Mouse (Mus musculus): ENCODE data around the gene Nckap5. TPM values are rescaled to one million over a fixed set of nuclear protein-coding genes. Genes with fewer than 3 reads are reported as not detected.

Nckap5 gene
- polyA plus RNA-seq, 1 experiment from 2014 or later = 45.0 TPM

- no peak overlapping the region for H3K27ac ChIP-seq (ENCODE audit: low read length)
- H3K9ac ChIP-seq (ENCODE audit: low read length) = no peak overlapping the region
- H3K27me3 ChIP-seq (ENCODE audit: control insufficient read depth, insufficient read depth, low read depth, low read length) = no peaks in the 10 kb centered on the region
- no peaks in the 10 kb centered on the region for H3K9me3 ChIP-seq (ENCODE audit: control insufficient read depth, low read length)
- peaks cover 3% of the 10 kb centered on the region; the same call in 1 of the 2 replicates for H3K4me1 ChIP-seq (replicated peaks; ENCODE audit: control insufficient read depth, insufficient read depth, low read length)
- H3K4me3 ChIP-seq (ENCODE audit: low read length) = no peak overlapping the region
- no peak for ATAC-seq (ENCODE audit: low read depth)
- no peaks in the 10 kb centered on the region for H3K36me3 ChIP-seq (ENCODE audit: control insufficient read depth, insufficient read depth, low read length)
- H3K4me2 ChIP-seq (ENCODE audit: low read depth, low read length) = no peak overlapping the region
These were observed 77.0 kb downstream of the Nckap5 start for GRCm38 (mm10) chr1:126753611-126754010.

GRCm38 (mm10) chr1:126752247-126753037 lies 78.2 kb downstream of the Nckap5 start:
- no peaks in the 10 kb centered on the region for H3K36me3 ChIP-seq (ENCODE audit: control insufficient read depth, insufficient read depth, low read length)
- no peak overlapping the region for H3K9ac ChIP-seq (ENCODE audit: low read length)
- no peaks in the 10 kb centered on the region for H3K9me3 ChIP-seq (ENCODE audit: control insufficient read depth, low read length)
- no peak overlapping the region for H3K4me2 ChIP-seq (ENCODE audit: low read depth, low read length)
- no peak overlapping the region for H3K27ac ChIP-seq (ENCODE audit: low read length)
- ATAC-seq (ENCODE audit: low read depth) = peak; percentile 66
- no peaks in the 10 kb centered on the region for H3K27me3 ChIP-seq (ENCODE audit: control insufficient read depth, insufficient read depth, low read depth, low read length)
- peaks cover 3% of the 10 kb centered on the region; the same call in 1 of the 2 replicates for H3K4me1 ChIP-seq (replicated peaks; ENCODE audit: control insufficient read depth, insufficient read depth, low read length)
- WGBS = 47% methylated on average over 13 of the region's 13 CpGs
- no peak overlapping the region for H3K4me3 ChIP-seq (ENCODE audit: low read length)

- 90% methylated on average over 6 of the region's 6 CpGs for WGBS
- no peaks in the 10 kb centered on the region for H3K27me3 ChIP-seq (ENCODE audit: control insufficient read depth, insufficient read depth, low read depth, low read length)
- ATAC-seq (ENCODE audit: low read depth) = no peak
- H3K9ac ChIP-seq (ENCODE audit: low read length) = no peak overlapping the region
- H3K9me3 ChIP-seq (ENCODE audit: control insufficient read depth, low read length) = no peaks in the 10 kb centered on the region
- H3K4me2 ChIP-seq (ENCODE audit: low read depth, low read length) = no peak overlapping the region
- peaks cover 3% of the 10 kb centered on the region; the same call in 1 of the 2 replicates for H3K4me1 ChIP-seq (replicated peaks; ENCODE audit: control insufficient read depth, insufficient read depth, low read length)
- no peaks in the 10 kb centered on the region for H3K36me3 ChIP-seq (ENCODE audit: control insufficient read depth, insufficient read depth, low read length)
- H3K27ac ChIP-seq (ENCODE audit: low read length) = no peak overlapping the region
- H3K4me3 ChIP-seq (ENCODE audit: low read length) = no peak overlapping the region
These were observed 79.5 kb downstream of the Nckap5 start for GRCm38 (mm10) chr1:126751137-126751536.

- no peak overlapping the region for H3K4me2 ChIP-seq (ENCODE audit: low read depth, low read length)
- no peaks in the 10 kb centered on the region for H3K27me3 ChIP-seq (ENCODE audit: control insufficient read depth, insufficient read depth, low read depth, low read length)
- H3K27ac ChIP-seq (ENCODE audit: low read length) = no peak overlapping the region
- ATAC-seq (ENCODE audit: low read depth) = no peak
- H3K4me3 ChIP-seq (ENCODE audit: low read length) = no peak overlapping the region
- no peaks in the 10 kb centered on the region for H3K9me3 ChIP-seq (ENCODE audit: control insufficient read depth, low read length)
- no peak overlapping the region for H3K9ac ChIP-seq (ENCODE audit: low read length)
- WGBS = 91% methylated on average over 3 of the region's 3 CpGs
- no peaks in the 10 kb centered on the region for H3K36me3 ChIP-seq (ENCODE audit: control insufficient read depth, insufficient read depth, low read length)
- peaks cover 3% of the 10 kb centered on the region; the same call in 1 of the 2 replicates for H3K4me1 ChIP-seq (replicated peaks; ENCODE audit: control insufficient read depth, insufficient read depth, low read length)
These were observed 80.4 kb downstream of the Nckap5 start for GRCm38 (mm10) chr1:126750156-126750555.

GRCm38 (mm10) chr1:126747914-126748313 lies 82.7 kb downstream of the Nckap5 start:
- no peak for ATAC-seq (ENCODE audit: low read depth)
- H3K9ac ChIP-seq (ENCODE audit: low read length) = no peak overlapping the region
- peaks cover 3% of the 10 kb centered on the region; the same call in 1 of the 2 replicates for H3K4me1 ChIP-seq (replicated peaks; ENCODE audit: control insufficient read depth, insufficient read depth, low read length)
- no peaks in the 10 kb centered on the region for H3K27me3 ChIP-seq (ENCODE audit: control insufficient read depth, insufficient read depth, low read depth, low read length)
- no peak overlapping the region for H3K4me2 ChIP-seq (ENCODE audit: low read depth, low read length)
- 61% methylated on average over 4 of the region's 4 CpGs for WGBS
- no peak overlapping the region for H3K27ac ChIP-seq (ENCODE audit: low read length)
- no peak overlapping the region for H3K4me3 ChIP-seq (ENCODE audit: low read length)
- no peaks in the 10 kb centered on the region for H3K36me3 ChIP-seq (ENCODE audit: control insufficient read depth, insufficient read depth, low read length)
- H3K9me3 ChIP-seq (ENCODE audit: control insufficient read depth, low read length) = no peaks in the 10 kb centered on the region

GRCm38 (mm10) chr1:126745482-126746136 lies 85.0 kb downstream of the Nckap5 start:
- Histone ChIP-seq H3K27me3 (ENCODE audit: control insufficient read depth, insufficient read depth, low read depth, low read length) (no peaks in the 10 kb centered on the region), H3K4me2 (ENCODE audit: low read depth, low read length) (no peak overlapping the region), H3K27ac (ENCODE audit: low read length) (no peak overlapping the region), H3K9ac (ENCODE audit: low read length) (no peak overlapping the region), H3K9me3 (ENCODE audit: control insufficient read depth, low read length) (no peaks in the 10 kb centered on the region), H3K4me1 (replicated peaks; ENCODE audit: control insufficient read depth, insufficient read depth, low read length) (no peaks in the 10 kb centered on the region; the same call in 1 of the 2 replicates), H3K36me3 (ENCODE audit: control insufficient read depth, insufficient read depth, low read length) (no peaks in the 10 kb centered on the region), H3K4me3 (ENCODE audit: low read length) (no peak overlapping the region)
- 49% methylated on average over 4 of the region's 4 CpGs for WGBS
- no peak for ATAC-seq (ENCODE audit: low read depth)

GRCm38 (mm10) chr1:126744631-126745305 lies 85.8 kb downstream of the Nckap5 start:
- Histone ChIP-seq H3K4me1 (replicated peaks; ENCODE audit: control insufficient read depth, insufficient read depth, low read length) (no peaks in the 10 kb centered on the region; the same call in 1 of the 2 replicates), H3K9ac (ENCODE audit: low read length) (no peak overlapping the region), H3K4me2 (ENCODE audit: low read depth, low read length) (no peak overlapping the region), H3K9me3 (ENCODE audit: control insufficient read depth, low read length) (no peaks in the 10 kb centered on the region), H3K4me3 (ENCODE audit: low read length) (no peak overlapping the region), H3K27me3 (ENCODE audit: control insufficient read depth, insufficient read depth, low read depth, low read length) (no peaks in the 10 kb centered on the region), H3K36me3 (ENCODE audit: control insufficient read depth, insufficient read depth, low read length) (no peaks in the 10 kb centered on the region), H3K27ac (ENCODE audit: low read length) (no peak overlapping the region)
- WGBS = 59% methylated on average over 14 of the region's 14 CpGs
- ATAC-seq (ENCODE audit: low read depth) = no peak

GRCm38 (mm10) chr1:126738291-126738640 lies 92.3 kb downstream of the Nckap5 start:
- no peak overlapping the region for H3K27ac ChIP-seq (ENCODE audit: low read length)
- peak overlapping the region; percentile 54 for H3K4me2 ChIP-seq (ENCODE audit: low read depth, low read length)
- ATAC-seq (ENCODE audit: low read depth) = no peak; the same call in 1 of the 2 replicates
- WGBS = 11% methylated on average over 12 of the region's 12 CpGs
- peak overlapping the region; percentile 45 for H3K4me3 ChIP-seq (ENCODE audit: low read length)
- H3K9me3 ChIP-seq (ENCODE audit: control insufficient read depth, low read length) = no peaks in the 10 kb centered on the region
- no peaks in the 10 kb centered on the region for H3K27me3 ChIP-seq (ENCODE audit: control insufficient read depth, insufficient read depth, low read depth, low read length)
- H3K9ac ChIP-seq (ENCODE audit: low read length) = peak overlapping the region; percentile 63
- peaks cover 7% of the 10 kb centered on the region for H3K4me1 ChIP-seq (replicated peaks; ENCODE audit: control insufficient read depth, insufficient read depth, low read length)
- no peaks in the 10 kb centered on the region for H3K36me3 ChIP-seq (ENCODE audit: control insufficient read depth, insufficient read depth, low read length)
